Mouse (Mus musculus): ENCODE results near the gene Pmm1. TPM values are rescaled to one million over a fixed set of nuclear protein-coding genes. Genes with fewer than 3 reads are reported as not detected.

Pmm1 gene
- total and polyA plus RNA-seq, 3 experiments, result 35.9 to 157 (median 51.6) TPM

DNA sequence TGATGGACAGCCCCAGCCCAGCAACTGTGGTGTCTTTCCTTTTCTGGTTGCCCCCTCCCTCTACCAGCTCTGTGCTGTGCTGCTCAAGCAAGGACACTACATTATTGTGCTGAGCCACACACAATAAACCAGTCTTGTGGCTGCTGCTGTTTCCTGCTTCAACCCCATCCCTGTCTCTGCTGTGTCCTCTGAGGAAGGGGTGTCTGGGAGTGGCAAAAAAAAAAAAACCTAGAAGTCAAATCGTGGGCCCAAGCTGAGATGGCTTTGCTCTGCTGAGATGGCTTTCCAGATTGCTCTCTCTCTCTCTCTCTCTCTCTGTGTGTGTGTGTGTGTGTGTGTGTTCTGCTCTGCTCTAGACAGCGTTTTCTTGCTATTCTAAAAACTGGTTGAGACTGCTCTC is 7.7 kb upstream of the Pmm1 start:
- no peaks in the 10 kb centered on the region for H3K27me3 ChIP-seq (ENCODE audit: insufficient read depth, low read length)
- H3K9me3 ChIP-seq (replicated peaks), result no peaks in the 10 kb centered on the region
- DNase-seq (ENCODE audit: low spot score) (no peak), ATAC-seq (ENCODE audit: extremely low read depth, insufficient number of reproducible peaks, low FRiP score, poor library complexity, severe bottlenecking) (no peak)
- H3K36me3 ChIP-seq (replicated peaks), result no peaks in the 10 kb centered on the region
- H3K4me3 ChIP-seq (ENCODE audit: low read depth, low read length), result no peak overlapping the region
- no peak for TF ChIP-seq GATA2 (IDR thresholded peaks at IDR 0.05; ENCODE audit: borderline replicate concordance, low read depth, low read length)
- no peak for TF ChIP-seq GATA1 (IDR thresholded peaks at IDR 0.05; ENCODE audit: borderline replicate concordance, low read length)
- TF ChIP-seq CTCF (IDR thresholded peaks at IDR 0.05; ENCODE audit: low read depth, low read length), result no peak
- TF ChIP-seq TAL1 (conservative IDR thresholded peaks at IDR 0.05; ENCODE audit: low read depth, low read length), result no peak
- no peak for TF ChIP-seq POLR2AphosphoS5 (IDR thresholded peaks at IDR 0.05; ENCODE audit: insufficient replicate concordance, low read depth, low read length)
- peaks cover 23% of the 10 kb centered on the region for H3K4me1 ChIP-seq (ENCODE audit: insufficient read depth, low read depth, low read length)

DNA sequence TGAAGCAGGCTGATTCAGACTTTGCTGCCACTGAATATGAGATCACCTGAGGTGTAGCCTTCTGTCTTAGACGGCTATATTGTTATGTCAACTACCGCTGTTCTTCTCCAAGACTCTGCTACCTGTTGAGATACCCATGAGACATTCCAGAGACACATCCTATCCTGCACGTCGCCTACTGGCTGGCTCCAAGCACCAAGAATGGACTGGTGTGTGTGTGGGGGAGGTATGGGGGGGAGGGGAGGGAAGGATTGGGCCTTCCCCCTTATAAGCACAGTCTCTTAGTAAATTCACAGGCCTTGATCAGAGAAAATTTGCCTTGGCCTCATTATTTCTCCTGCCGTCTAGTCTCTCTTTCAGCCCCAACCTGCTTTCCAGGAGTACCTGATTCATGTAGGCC is 7.1 kb upstream of the Pmm1 start:
- no peak for ATAC-seq (ENCODE audit: extremely low read depth, insufficient number of reproducible peaks, low FRiP score, poor library complexity, severe bottlenecking)

DNA sequence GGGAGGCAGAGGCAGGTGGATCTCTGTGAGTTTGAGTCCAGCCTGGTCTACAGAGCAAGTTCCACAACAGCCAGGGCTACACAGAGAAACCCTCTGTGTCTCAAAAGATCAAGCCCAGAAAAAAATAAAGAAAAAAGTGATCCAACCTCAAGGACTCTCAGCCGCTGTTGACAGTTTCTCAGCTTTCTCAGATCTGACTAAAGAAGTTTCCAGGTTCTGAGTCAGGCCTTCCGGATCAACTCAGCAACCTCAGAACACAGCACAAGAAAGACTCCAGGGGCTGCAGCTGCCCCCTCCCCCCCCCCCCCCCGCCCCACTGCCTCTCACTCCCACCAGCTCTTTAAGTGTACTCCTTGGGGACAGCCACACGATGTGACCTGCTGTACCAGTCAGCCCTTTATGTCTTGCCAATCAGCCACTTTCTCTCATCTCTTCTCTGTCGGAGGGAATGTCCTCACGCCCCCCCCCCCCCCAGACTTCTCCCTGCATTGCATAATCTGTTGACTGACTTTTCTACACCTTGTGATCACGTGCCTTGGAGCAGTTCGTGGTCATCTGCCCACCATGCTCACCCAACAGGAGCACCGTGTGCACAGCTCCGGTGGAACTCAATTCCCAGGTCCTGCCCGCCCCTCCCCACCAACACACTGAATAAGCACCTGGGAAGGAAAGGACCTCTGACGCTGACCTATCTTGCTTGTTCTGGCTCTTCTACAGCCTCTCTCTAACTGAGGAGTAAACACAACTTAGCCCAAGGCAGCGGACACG is 5.5 kb upstream of the Pmm1 start:
- H3K27me3 ChIP-seq (ENCODE audit: insufficient read depth, low read length), result no peaks in the 10 kb centered on the region
- DNase-seq (ENCODE audit: low spot score) (no peak), ATAC-seq (ENCODE audit: extremely low read depth, insufficient number of reproducible peaks, low FRiP score, poor library complexity, severe bottlenecking) (no peak)
- H3K4me1 ChIP-seq (ENCODE audit: insufficient read depth, low read depth, low read length), result peaks cover 27% of the 10 kb centered on the region
- H3K36me3 ChIP-seq (replicated peaks), result no peaks in the 10 kb centered on the region
- TF ChIP-seq GATA1 (IDR thresholded peaks at IDR 0.05; ENCODE audit: borderline replicate concordance, low read length) (no peak), CTCF (IDR thresholded peaks at IDR 0.05; ENCODE audit: low read depth, low read length) (no peak), TAL1 (conservative IDR thresholded peaks at IDR 0.05; ENCODE audit: low read depth, low read length) (no peak), GATA2 (IDR thresholded peaks at IDR 0.05; ENCODE audit: borderline replicate concordance, low read depth, low read length) (no peak), POLR2AphosphoS5 (IDR thresholded peaks at IDR 0.05; ENCODE audit: insufficient replicate concordance, low read depth, low read length) (no peak)
- no peaks in the 10 kb centered on the region for H3K9me3 ChIP-seq (replicated peaks)
- no peak overlapping the region for H3K4me3 ChIP-seq (ENCODE audit: low read depth, low read length)

More for the DNA sequence above, 7.1 kb upstream of the Pmm1 start:
- no peak overlapping the region for H3K4me3 ChIP-seq (ENCODE audit: low read depth, low read length)
- no peak for TF ChIP-seq GATA1 (IDR thresholded peaks at IDR 0.05; ENCODE audit: borderline replicate concordance, low read length)
- H3K27me3 ChIP-seq (ENCODE audit: insufficient read depth, low read length), result no peaks in the 10 kb centered on the region
- no peaks in the 10 kb centered on the region for H3K36me3 ChIP-seq (replicated peaks)
- no peak for DNase-seq (ENCODE audit: low spot score)
- no peaks in the 10 kb centered on the region for H3K9me3 ChIP-seq (replicated peaks)
- H3K4me1 ChIP-seq (ENCODE audit: insufficient read depth, low read depth, low read length), result peaks cover 23% of the 10 kb centered on the region

DNA sequence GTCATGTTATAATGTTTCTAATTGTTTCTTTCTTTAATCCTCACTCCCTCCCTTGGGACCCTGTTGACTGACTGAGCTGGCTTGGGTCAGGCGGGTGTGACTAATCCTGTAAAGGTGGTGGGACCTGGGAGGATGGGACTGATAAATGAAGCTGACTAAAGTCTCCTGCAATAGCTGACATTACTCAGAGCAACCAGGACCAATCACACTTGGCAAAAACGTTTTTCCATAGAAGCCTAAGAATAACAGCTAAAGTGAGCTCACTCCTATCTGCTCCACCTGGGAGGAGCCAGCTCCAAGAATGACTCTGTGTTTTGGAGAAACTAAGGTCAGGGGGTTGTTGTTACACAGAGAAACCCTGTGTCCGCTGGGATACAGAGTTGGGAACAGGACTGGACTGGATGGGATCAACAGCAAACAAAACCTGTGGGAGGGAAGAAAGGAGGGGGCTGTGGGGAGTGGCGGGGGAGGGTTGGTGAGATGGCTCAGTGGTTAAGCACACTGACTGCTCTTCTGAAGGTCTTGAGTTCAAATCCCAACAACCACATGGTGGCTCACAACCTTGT is 4.3 kb upstream of the Pmm1 start:
- no peaks in the 10 kb centered on the region for H3K9me3 ChIP-seq (replicated peaks)
- no peak for DNase-seq (ENCODE audit: low spot score)
- no peak for ATAC-seq (ENCODE audit: extremely low read depth, insufficient number of reproducible peaks, low FRiP score, poor library complexity, severe bottlenecking)
- TF ChIP-seq GATA1 (IDR thresholded peaks at IDR 0.05; ENCODE audit: borderline replicate concordance, low read length) (no peak), POLR2AphosphoS5 (IDR thresholded peaks at IDR 0.05; ENCODE audit: insufficient replicate concordance, low read depth, low read length) (no peak), CTCF (IDR thresholded peaks at IDR 0.05; ENCODE audit: low read depth, low read length) (no peak), TAL1 (conservative IDR thresholded peaks at IDR 0.05; ENCODE audit: low read depth, low read length) (no peak), GATA2 (IDR thresholded peaks at IDR 0.05; ENCODE audit: borderline replicate concordance, low read depth, low read length) (no peak)
- H3K27me3 ChIP-seq (ENCODE audit: insufficient read depth, low read length), result no peaks in the 10 kb centered on the region
- H3K36me3 ChIP-seq (replicated peaks), result no peaks in the 10 kb centered on the region
- H3K4me1 ChIP-seq (ENCODE audit: insufficient read depth, low read depth, low read length), result peaks cover 32% of the 10 kb centered on the region
- H3K4me3 ChIP-seq (ENCODE audit: low read depth, low read length), result no peak overlapping the region

DNA sequence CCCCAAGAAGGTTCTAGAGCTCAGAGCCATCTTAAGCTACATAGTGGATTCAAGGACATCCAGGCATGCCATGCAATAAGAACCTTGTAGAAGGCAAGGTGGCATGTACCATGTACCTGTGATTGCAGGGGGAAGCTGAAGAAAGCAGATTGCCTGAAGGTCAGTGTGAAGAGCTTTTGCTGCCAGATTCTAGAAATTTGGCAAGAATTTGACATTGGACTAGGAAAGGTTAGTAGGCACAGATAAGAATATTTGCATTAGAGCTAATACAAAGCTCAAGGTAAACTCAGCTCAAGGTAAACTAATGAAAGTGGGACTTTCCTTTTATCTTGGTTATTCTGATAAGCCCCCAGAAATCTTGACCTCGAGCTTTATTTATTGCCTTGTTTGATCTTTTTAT is 3.5 kb upstream of the Pmm1 start:
- Histone ChIP-seq H3K36me3 (replicated peaks) (peaks cover 3% of the 10 kb centered on the region), H3K27me3 (ENCODE audit: insufficient read depth, low read length) (no peaks in the 10 kb centered on the region), H3K9me3 (replicated peaks) (no peaks in the 10 kb centered on the region), H3K4me3 (ENCODE audit: low read depth, low read length) (no peak overlapping the region), H3K4me1 (ENCODE audit: insufficient read depth, low read depth, low read length) (peaks cover 31% of the 10 kb centered on the region)
- DNase-seq (ENCODE audit: low spot score) (no peak), ATAC-seq (ENCODE audit: extremely low read depth, insufficient number of reproducible peaks, low FRiP score, poor library complexity, severe bottlenecking) (no peak)
- no peak for TF ChIP-seq GATA2 (IDR thresholded peaks at IDR 0.05; ENCODE audit: borderline replicate concordance, low read depth, low read length)
- no peak for TF ChIP-seq GATA1 (IDR thresholded peaks at IDR 0.05; ENCODE audit: borderline replicate concordance, low read length)
- no peak for TF ChIP-seq TAL1 (conservative IDR thresholded peaks at IDR 0.05; ENCODE audit: low read depth, low read length)
- TF ChIP-seq POLR2AphosphoS5 (IDR thresholded peaks at IDR 0.05; ENCODE audit: insufficient replicate concordance, low read depth, low read length), result no peak
- no peak for TF ChIP-seq CTCF (IDR thresholded peaks at IDR 0.05; ENCODE audit: low read depth, low read length)

DNA sequence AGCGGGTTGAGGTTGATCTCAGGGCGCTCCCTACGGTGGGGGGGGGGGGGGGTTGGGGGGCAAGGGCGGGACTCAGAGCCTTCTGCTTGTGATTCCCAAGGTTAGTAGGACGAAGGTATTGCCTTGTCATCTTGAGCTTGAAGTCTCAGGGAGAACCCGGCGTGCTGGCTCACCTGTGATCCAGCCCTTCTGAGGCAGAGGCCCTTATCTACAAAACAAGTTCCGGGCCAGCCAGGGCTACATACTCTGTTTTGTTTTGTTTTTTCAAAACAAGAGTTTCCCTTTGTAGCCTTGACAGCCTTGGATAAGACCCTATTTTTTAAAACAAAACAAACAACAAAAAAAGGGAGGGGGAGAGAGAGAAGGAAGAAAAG is 335 bp upstream of the Pmm1 start:
- ATAC-seq (ENCODE audit: extremely low read depth, insufficient number of reproducible peaks, low FRiP score, poor library complexity, severe bottlenecking), result no peak

More for the DNA sequence above, 335 bp upstream of the Pmm1 start:
- no peak for DNase-seq (ENCODE audit: low spot score)
- no peaks in the 10 kb centered on the region for H3K27me3 ChIP-seq (ENCODE audit: insufficient read depth, low read length)
- peak overlapping the region; percentile 90 for H3K4me3 ChIP-seq (ENCODE audit: low read depth, low read length)
- H3K4me1 ChIP-seq (ENCODE audit: insufficient read depth, low read depth, low read length), result peaks cover 36% of the 10 kb centered on the region
- H3K9me3 ChIP-seq (replicated peaks), result no peaks in the 10 kb centered on the region
- no peak for TF ChIP-seq CTCF (IDR thresholded peaks at IDR 0.05; ENCODE audit: low read depth, low read length)
- peaks cover 34% of the 10 kb centered on the region for H3K36me3 ChIP-seq (replicated peaks)
